Mouse (Mus musculus) spleen, postnatal 10 days (tissue): Measurements from ENCODE around the gene Tmem86b.
"Not testable (repeated sequence)": the region's sequence is repeated elsewhere in the genome, so short reads cannot be mapped to it uniquely, and the experiment has no call there.

Source experiments
- DNase-seq, 2 experiments: peaks; one replicate each; pipeline ENCODE4 v3.0.0; 2021 to 2022; ENCODE audit warnings: low spot score in 2 of 2

Tmem86b gene

GRCm38 (mm10) chr7:4647992-4648391 is 16.8 kb upstream of the Tmem86b start:
- no peak for DNase-seq

GRCm38 (mm10) chr7:4647291-4647690 is 16.1 kb upstream of the Tmem86b start:
- DNase-seq: no peak

- no peak for DNase-seq
Observed at GRCm38 (mm10) chr7:4646806-4647205, 15.6 kb upstream of the Tmem86b start.

- DNase-seq: no peak
Observed at GRCm38 (mm10) chr7:4643225-4643624, 12.0 kb upstream of the Tmem86b start.

- DNase-seq: no peak
Observed at GRCm38 (mm10) chr7:4641956-4642355, 10.7 kb upstream of the Tmem86b start.

GRCm38 (mm10) chr7:4641155-4641554 is 9.9 kb upstream of the Tmem86b start:
- DNase-seq: no peak

- DNase-seq: no peak
Observed at GRCm38 (mm10) chr7:4636179-4636578, 5.0 kb upstream of the Tmem86b start.

- DNase-seq: peak in 1 of 2 experiments; percentile 73
Observed at GRCm38 (mm10) chr7:4630198-4630597, 1.0 kb downstream of the Tmem86b start.

- peak; percentile 45 to 63 for DNase-seq
Observed at GRCm38 (mm10) chr7:4629586-4629985, 1.6 kb downstream of the Tmem86b start.

- no peak for DNase-seq
Observed at GRCm38 (mm10) chr7:4625928-4626327, 5.3 kb downstream of the Tmem86b start.

GRCm38 (mm10) chr7:4624343-4624742 is 6.9 kb downstream of the Tmem86b start:
- DNase-seq: no peak

GRCm38 (mm10) chr7:4623544-4624189 is 7.6 kb downstream of the Tmem86b start:
- peak; percentile 62 to 81 for DNase-seq

GRCm38 (mm10) chr7:4619979-4620378 is 11.2 kb downstream of the Tmem86b start:
- DNase-seq: peak in 1 of 2 experiments; percentile 83

GRCm38 (mm10) chr7:4613740-4614403 is 17.4 kb downstream of the Tmem86b start:
- DNase-seq: no peak

GRCm38 (mm10) chr7:4612956-4613355 is 18.3 kb downstream of the Tmem86b start:
- DNase-seq: no peak

GRCm38 (mm10) chr7:4612386-4612785 is 18.8 kb downstream of the Tmem86b start:
- no peak for DNase-seq

GRCm38 (mm10) chr7:4611921-4612341 is 19.3 kb downstream of the Tmem86b start:
- DNase-seq: no peak

- DNase-seq: no peak
Observed at GRCm38 (mm10) chr7:4611511-4611910, 19.7 kb downstream of the Tmem86b start.

GRCm38 (mm10) chr7:4608002-4608401 is 23.2 kb downstream of the Tmem86b start:
- DNase-seq: no peak

- no peak for DNase-seq
Observed at GRCm38 (mm10) chr7:4603873-4604272, 27.3 kb downstream of the Tmem86b start, which contains the start of gene Ptprh. TSS of gene Ptprh (minus strand) at chr7:4604041.

GRCm38 (mm10) chr7:4602969-4603368 is 28.3 kb downstream of the Tmem86b start:
- no peak for DNase-seq

GRCm38 (mm10) chr7:4597046-4597445 is 34.2 kb downstream of the Tmem86b start:
- not testable (repeated sequence) for DNase-seq

- not testable (repeated sequence) for DNase-seq
Observed at GRCm38 (mm10) chr7:4581481-4581880, 49.7 kb downstream of the Tmem86b start.
